32 mouse cellular contexts compared by ENCODE assay signal in the genomic region with DNA sequence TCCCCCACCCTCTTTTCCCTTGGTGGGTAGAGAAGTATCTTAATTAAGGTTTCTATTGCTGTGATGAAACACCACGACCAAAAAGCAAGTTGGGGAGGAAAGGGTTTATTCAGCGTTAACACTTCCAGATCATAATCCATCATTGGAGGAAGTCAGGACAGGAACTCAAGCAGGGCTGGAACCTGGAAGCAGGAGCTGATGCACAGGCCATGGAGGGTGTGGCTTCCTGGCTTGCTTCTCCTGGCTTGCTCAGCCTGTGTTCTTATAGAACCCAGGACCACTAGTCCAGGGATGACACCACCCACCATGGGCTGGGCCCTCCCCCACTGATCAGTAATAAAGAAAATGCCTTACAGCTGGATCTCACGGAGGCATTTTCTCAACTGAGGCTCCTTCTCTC. TPM values are rescaled to one million over a fixed set of nuclear protein-coding genes. Genes with fewer than 3 reads are reported as not detected.
A peak's percentile ranks its signal among the peaks of the same experiment; 100 is the strongest.
DNase-seq lines count a peak whose midpoint lies in the region; ATAC-seq and TF ChIP-seq lines count a peak whose summit lies in the region.
"Had no signal": no experiment of that assay in that cellular context is flagged by ENCODE, and none has a peak within 500 bp of the region (broad histone marks: within the 10 kb centered on the region; RNA-seq: fewer than 3 reads in every experiment).

No protein-coding gene starts in this region.

- H3K27ac ChIP-seq in kidney, adult 2 months (ENCODE audit: insufficient read depth, low read depth, low read length) = peak overlapping the region; percentile 44
- H3K27ac ChIP-seq in stomach, embryonic 16.5 days (ENCODE audit: low read length) = no peak overlapping the region
- H3K27ac ChIP-seq in stomach, postnatal 0 days (replicated peaks) = no peak overlapping the region
- H3K27ac ChIP-seq in lung, postnatal 0 days (ENCODE audit: low read length) = peak overlapping the region; percentile 4; the same call in 1 of the 2 replicates
- H3K27ac ChIP-seq: embryonic facial prominence, embryonic 13.5 days; forebrain, embryonic 13.5 days; hindbrain, embryonic 15.5 days; left cerebral cortex, adult 2 months; limb, embryonic 15.5 days; liver, embryonic 14.5 days; neural tube, embryonic 15.5 days had no signal

- H3K4me1 ChIP-seq in kidney, adult 2 months (ENCODE audit: control insufficient read depth, insufficient read depth, low read length) = no peaks in the 10 kb centered on the region
- no peaks in the 10 kb centered on the region; the same call in 1 of the 2 replicates for H3K4me1 ChIP-seq in stomach, embryonic 16.5 days (ENCODE audit: control insufficient read depth, insufficient read depth, low read length)
- H3K4me1 ChIP-seq in stomach, postnatal 0 days (replicated peaks; ENCODE audit: control insufficient read depth, insufficient read depth) = no peaks in the 10 kb centered on the region; the same call in 1 of the 2 replicates
- H3K4me1 ChIP-seq in lung, postnatal 0 days (ENCODE audit: insufficient read depth, low read depth, low read length) = no peaks in the 10 kb centered on the region
- H3K4me1 ChIP-seq: forebrain, embryonic 13.5 days; hindbrain, embryonic 15.5 days had no signal

- TF ChIP-seq EP300 in stomach, postnatal 0 days (optimal IDR thresholded peaks at IDR 0.05) = no peak
- TF ChIP-seq EP300 in lung, postnatal 0 days (IDR thresholded peaks at IDR 0.05) = peak; percentile 74

- no peak overlapping the region for H3K4me2 ChIP-seq in stomach, embryonic 16.5 days (ENCODE audit: low read depth, low read length)
- no peak overlapping the region for H3K4me2 ChIP-seq in stomach, postnatal 0 days (replicated peaks; ENCODE audit: low read depth)
- no peak overlapping the region for H3K4me2 ChIP-seq in lung, postnatal 0 days (replicated peaks; ENCODE audit: low read depth, low read length)
- H3K4me2 ChIP-seq in myocyte (ENCODE audit: low read depth) = no peak overlapping the region
- H3K4me2 ChIP-seq: embryonic facial prominence, embryonic 13.5 days; forebrain, embryonic 13.5 days; heart, embryonic 12.5 days; hindbrain, embryonic 15.5 days; limb, embryonic 15.5 days; midbrain, embryonic 11.5 days; neural tube, embryonic 15.5 days had no signal

- H3K36me3 ChIP-seq in kidney, adult 2 months (ENCODE audit: control insufficient read depth, insufficient read depth, low read length) = no peaks in the 10 kb centered on the region
- H3K36me3 ChIP-seq in stomach, embryonic 16.5 days (ENCODE audit: control insufficient read depth, insufficient read depth, low read length) = no peaks in the 10 kb centered on the region
- H3K36me3 ChIP-seq in stomach, postnatal 0 days (ENCODE audit: control insufficient read depth, insufficient read depth, low read length) = no peaks in the 10 kb centered on the region
- H3K36me3 ChIP-seq in lung, postnatal 0 days (ENCODE audit: insufficient read depth, low read length) = 0 out of 2 replicates have a peak, but pooled peaks cover 3% of the 10 kb centered on the region
- H3K36me3 ChIP-seq in myocyte (ENCODE audit: control insufficient read depth, insufficient read depth) = peaks cover 3% of the 10 kb centered on the region
- H3K36me3 ChIP-seq: embryonic facial prominence, embryonic 13.5 days; heart, embryonic 12.5 days; hindbrain, embryonic 15.5 days had no signal

- H3K79me2 ChIP-seq in myocyte (ENCODE audit: control insufficient read depth, insufficient read depth) = no peaks in the 10 kb centered on the region

- peak; percentile 47 for DNase-seq in kidney, adult 2 months
- no peak for DNase-seq in kidney, adult 18-20 months
- no peak for DNase-seq in stomach, postnatal 0 days (ENCODE audit: low spot score)
- peak; percentile 44 for DNase-seq in lung, postnatal 0 days (ENCODE audit: low spot score)
- DNase-seq in spleen, postnatal 14 days (ENCODE audit: low spot score in 2 of 2) = no peak
- DNase-seq: adrenal gland, adult 2 months; B cell, adult 2 months; cerebellum, adult 2 months; cerebellum, postnatal 25 days; heart, postnatal 36 days; left cerebral cortex, postnatal 4 days; thymus, postnatal 14 days had no signal

- 0 out of 2 replicates have a peak overlapping the region, but pooled peaks have one; percentile 19 for H3K9ac ChIP-seq in stomach, embryonic 16.5 days (ENCODE audit: low read length)
- H3K9ac ChIP-seq in stomach, postnatal 0 days (ENCODE audit: low read length) = no peak overlapping the region
- H3K9ac ChIP-seq in lung, postnatal 0 days (replicated peaks; ENCODE audit: low read depth) = no peak overlapping the region
- H3K9ac ChIP-seq: embryonic facial prominence, embryonic 13.5 days; forebrain, embryonic 13.5 days; hindbrain, embryonic 15.5 days; limb, embryonic 15.5 days; liver, embryonic 14.5 days; neural tube, embryonic 15.5 days had no signal

- no peak overlapping the region for H3ac ChIP-seq in myocyte (ENCODE audit: control insufficient read depth, insufficient read length)

- H3K4me3 ChIP-seq in kidney, adult 2 months (ENCODE audit: insufficient read depth, low read depth, low read length) = no peak overlapping the region
- no peak overlapping the region for H3K4me3 ChIP-seq in stomach, embryonic 16.5 days (replicated peaks; ENCODE audit: low read length)
- H3K4me3 ChIP-seq in stomach, postnatal 0 days (ENCODE audit: low read depth, low read length) = no peak overlapping the region
- no peak overlapping the region for H3K4me3 ChIP-seq in lung, postnatal 0 days (ENCODE audit: low read depth, low read length)
- H3K4me3 ChIP-seq in myocyte = no peak overlapping the region
- H3K4me3 ChIP-seq: embryonic facial prominence, embryonic 13.5 days; erythroblast, embryonic 14.5 days; forebrain, embryonic 13.5 days; heart, embryonic 12.5 days; hindbrain, embryonic 15.5 days; left cerebral cortex, adult 2 months; limb, embryonic 15.5 days; neural tube, embryonic 15.5 days had no signal

- WGBS in kidney, adult 2 months = 41% methylated on average over 3 of the region's 3 CpGs
- WGBS in stomach, embryonic 16.5 days = 32% methylated on average over 3 of the region's 3 CpGs
- WGBS in stomach, postnatal 0 days = 24% methylated on average over 3 of the region's 3 CpGs
- 29% methylated on average over 3 of the region's 3 CpGs for WGBS in lung, postnatal 0 days

- H3K27me3 ChIP-seq in kidney, adult 2 months (replicated peaks; ENCODE audit: control insufficient read depth, insufficient read depth, low read length) = no peaks in the 10 kb centered on the region
- no peaks in the 10 kb centered on the region for H3K27me3 ChIP-seq in stomach, embryonic 16.5 days (ENCODE audit: control insufficient read depth, insufficient read depth, low read length)
- no peaks in the 10 kb centered on the region for H3K27me3 ChIP-seq in stomach, postnatal 0 days (ENCODE audit: control insufficient read depth, insufficient read depth, low read length)
- H3K27me3 ChIP-seq in lung, postnatal 0 days (replicated peaks; ENCODE audit: insufficient read depth, low read length) = no peaks in the 10 kb centered on the region
- H3K27me3 ChIP-seq in myocyte (ENCODE audit: control insufficient read depth, insufficient read depth, insufficient read length) = no peaks in the 10 kb centered on the region
- H3K27me3 ChIP-seq: CH12.LX; embryonic facial prominence, embryonic 13.5 days; forebrain, embryonic 13.5 days; heart, embryonic 12.5 days; hindbrain, embryonic 15.5 days; limb, embryonic 15.5 days; neural tube, embryonic 15.5 days; Patski had no signal

- no peak for ATAC-seq in stomach, embryonic 16.5 days (ENCODE audit: insufficient read depth, low FRiP score)
- no peak for ATAC-seq in stomach, postnatal 0 days (ENCODE audit: low FRiP score, low TSS enrichment)
- peak; percentile 79 for ATAC-seq in lung, postnatal 0 days
- ATAC-seq in erythroid progenitor cell, adult 5-6 weeks (replicated peaks; ENCODE audit: low FRiP score, poor library complexity, severe bottlenecking) = no peak
- ATAC-seq: forebrain, embryonic 13.5 days; Patski had no signal

- no peaks in the 10 kb centered on the region for H3K9me3 ChIP-seq in stomach, embryonic 16.5 days (replicated peaks; ENCODE audit: control insufficient read depth, low read length)
- no peaks in the 10 kb centered on the region for H3K9me3 ChIP-seq in stomach, postnatal 0 days (ENCODE audit: control insufficient read depth, low read length)
- H3K9me3 ChIP-seq in lung, postnatal 0 days (ENCODE audit: low read length) = no peaks in the 10 kb centered on the region
- H3K9me3 ChIP-seq: embryonic facial prominence, embryonic 13.5 days; forebrain, embryonic 13.5 days; G1E; heart, embryonic 12.5 days; hindbrain, embryonic 15.5 days; limb, embryonic 15.5 days; neural tube, embryonic 15.5 days had no signal

- no peak for TF ChIP-seq POLR2A in kidney, adult 2 months (IDR thresholded peaks at IDR 0.05; ENCODE audit: low read depth, low read length)
- TF ChIP-seq POLR2A in myocyte (IDR thresholded peaks at IDR 0.05; ENCODE audit: insufficient read length, low read depth) = no peak

- no peak for TF ChIP-seq CTCF in kidney, adult 2 months (conservative IDR thresholded peaks at IDR 0.05; ENCODE audit: insufficient read depth, insufficient read length, low read depth, low read length)
- no peak for TF ChIP-seq CTCF in stomach, postnatal 0 days (IDR thresholded peaks at IDR 0.05; ENCODE audit: low read depth)
- TF ChIP-seq CTCF in lung, postnatal 0 days (IDR thresholded peaks at IDR 0.05) = no peak

RNA-seq across cellular contexts. Expression of a gene that starts 2.9 kb away (rescaled TPM):
- polyA plus RNA-seq in kidney, adult 2 months (2012; rRNA removed) = 35.0 and 38.1 TPM in 2 replicates
- polyA plus RNA-seq in stomach, embryonic 16.5 days (2015; fragmentation: Nextera tagmentation; extraction: Ambion mirVana) = 39.5 and 40.6 TPM in 2 replicates
- polyA plus RNA-seq in stomach, postnatal 0 days (2015; fragmentation: Nextera tagmentation; extraction: Ambion mirVana) = 12.7 and 13.2 TPM in 2 replicates
- polyA plus RNA-seq in lung, postnatal 0 days (2015; fragmentation: Nextera tagmentation; extraction: Ambion mirVana) = 284 and 329 TPM in 2 replicates
- not detected for polyA plus RNA-seq in myocyte (2012; fragmentation: generic; extraction: Trizol)
- 23.9 TPM in 1 of 2 replicates, not detected in the other for total RNA-seq in erythroid progenitor cell, adult 5-6 weeks (2015; ENCODE audit: low replicate concordance)
- 9.5 and 15.1 TPM in 2 replicates for total RNA-seq in erythroid progenitor cell, adult 5-6 weeks (2017; ENCODE audit: low replicate concordance)
- polyA plus RNA-seq: Patski had no signal

RNA-seq across cellular contexts. Expression of a gene that starts 25.5 kb away (rescaled TPM):
- 0.12 and 0.58 TPM in 2 replicates for polyA plus RNA-seq in kidney, adult 2 months (2012; rRNA removed)
- 0.62 and 0.96 TPM in 2 replicates for polyA plus RNA-seq in stomach, embryonic 16.5 days (2015; fragmentation: Nextera tagmentation; extraction: Ambion mirVana)
- polyA plus RNA-seq in stomach, postnatal 0 days (2015; fragmentation: Nextera tagmentation; extraction: Ambion mirVana) = 0.23 and 0.41 TPM in 2 replicates
- polyA plus RNA-seq in lung, postnatal 0 days (2015; fragmentation: Nextera tagmentation; extraction: Ambion mirVana) = 8.9 and 10.2 TPM in 2 replicates
- 0.32 TPM for polyA plus RNA-seq in myocyte (2012; fragmentation: generic; extraction: Trizol)
- total RNA-seq in erythroid progenitor cell, adult 5-6 weeks (2015; ENCODE audit: low replicate concordance) = not detected in 2 replicates
- not detected in 2 replicates for total RNA-seq in erythroid progenitor cell, adult 5-6 weeks (2017; ENCODE audit: low replicate concordance)
- total RNA-seq: adrenal gland, adult 2 months; adrenal gland, postnatal 4 days; granulocyte monocyte progenitor cell, adult 5-6 weeks; left cerebral cortex, adult 2 months; left cerebral cortex, postnatal 4 days had no signal
- polyA plus RNA-seq: adrenal gland, adult 2 months; embryonic facial prominence, embryonic 13.5 days; erythroblast, embryonic 14.5 days; forebrain, embryonic 13.5 days; frontal cortex, adult 2 months; heart, embryonic 12.5 days; hindbrain, embryonic 15.5 days; liver, embryonic 14.5 days; midbrain, embryonic 11.5 days; midbrain, postnatal 0 days; Patski had no signal

RNA-seq across cellular contexts. Expression of a gene that starts 37.7 kb away (rescaled TPM):
- 0.11 and 1.9 TPM in 2 replicates for polyA plus RNA-seq in kidney, adult 2 months (2012; rRNA removed)
- polyA plus RNA-seq in stomach, embryonic 16.5 days (2015; fragmentation: Nextera tagmentation; extraction: Ambion mirVana) = 0.04 and 0.30 TPM in 2 replicates
- 0.02 and 0.12 TPM in 2 replicates for polyA plus RNA-seq in stomach, postnatal 0 days (2015; fragmentation: Nextera tagmentation; extraction: Ambion mirVana)
- 0.04 TPM in 1 of 2 replicates, not detected in the other for polyA plus RNA-seq in lung, postnatal 0 days (2015; fragmentation: Nextera tagmentation; extraction: Ambion mirVana)
- polyA plus RNA-seq in myocyte (2012; fragmentation: generic; extraction: Trizol) = 15.3 TPM
- 0.84 TPM in 1 of 2 replicates, not detected in the other for total RNA-seq in erythroid progenitor cell, adult 5-6 weeks (2015; ENCODE audit: low replicate concordance)
- 0.39 TPM in 1 of 2 replicates, not detected in the other for total RNA-seq in erythroid progenitor cell, adult 5-6 weeks (2017; ENCODE audit: low replicate concordance)
- total RNA-seq: granulocyte monocyte progenitor cell, adult 5-6 weeks; left cerebral cortex, adult 2 months; left cerebral cortex, postnatal 4 days; midbrain, postnatal 0 days had no signal
- polyA plus RNA-seq: erythroblast, embryonic 14.5 days; forebrain, embryonic 13.5 days; G1E; hindbrain, embryonic 15.5 days; midbrain, embryonic 11.5 days had no signal

Comparison
In these comparisons a context has a peak if more than half of its experiments do, and no peak if none do; other contexts are left out.
1. DNase-seq: peak in kidney, adult 2 months (single experiment) and lung, postnatal 0 days (single experiment); none in kidney, adult 18-20 months (single experiment), stomach, postnatal 0 days (single experiment) and spleen, postnatal 14 days (0 of 2).
2. H3K27ac ChIP-seq: peak in kidney, adult 2 months (single experiment) and lung, postnatal 0 days (single experiment); none in stomach, embryonic 16.5 days (single experiment) and stomach, postnatal 0 days (single experiment).
3. RNA of a gene that starts 2.9 kb away (polyA plus RNA-seq): 284 to 329 TPM in lung, postnatal 0 days, 39.5 to 40.6 TPM in stomach, embryonic 16.5 days, 35.0 to 38.1 TPM in kidney, adult 2 months and 12.7 to 13.2 TPM in stomach, postnatal 0 days; not detected in myocyte (single experiment); every median in the first group is over 10 times any median in the second.